Mouse (Mus musculus) liver, embryonic 14.5 days (tissue): ENCODE measurements around the gene Uvrag.

Experiments used
- CTCF ChIP-seq: IDR thresholded peaks from 2 replicates; pipeline ENCODE4 v1.5.1; 2016; ENCODE audit warnings: antibody characterized with exemption, low read depth, control low read depth
- EP300 ChIP-seq: IDR thresholded peaks from 2 replicates; pipeline ENCODE4 v1.6.1; 2016; ENCODE audit warnings: antibody characterized with exemption, low read depth

DNA sequence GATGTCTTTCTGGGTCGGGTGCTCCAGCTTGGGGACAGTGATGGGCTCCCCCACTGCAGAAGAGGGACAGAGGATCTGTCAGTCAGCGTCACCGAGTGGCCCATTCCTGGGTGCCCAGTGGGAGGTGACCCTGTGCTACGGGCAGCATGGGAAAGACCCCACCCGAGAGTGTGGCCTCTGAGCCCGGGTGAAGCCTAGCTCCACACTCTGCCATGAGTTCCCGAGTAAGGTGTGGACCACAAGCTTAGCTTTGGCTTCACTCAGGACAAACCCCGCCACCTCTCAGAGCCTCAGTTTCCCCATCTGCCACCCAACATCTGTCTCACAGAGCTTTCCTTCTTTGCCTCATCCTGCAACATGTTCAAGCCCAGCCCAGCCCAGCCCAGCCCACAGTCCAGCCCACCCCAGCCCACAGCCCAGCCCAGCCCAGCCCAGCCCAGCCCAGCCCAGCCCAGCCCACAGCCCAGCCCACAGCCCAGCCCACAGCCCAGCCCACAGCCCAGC is 13.8 kb upstream of the Uvrag start:
- TF ChIP-seq CTCF (no peak), EP300 (no peak)
